14 mouse cellular contexts compared by ENCODE assay signal in genomic region chr8:78690795-78691194, GRCm38 (mm10).
DNase-seq lines count a peak whose midpoint lies in the region; ATAC-seq lines count a peak whose summit lies in the region.
"Had no signal": no experiment of that assay in that cellular context is flagged by ENCODE, and none has a peak within 500 bp of the region (broad histone marks: within the 10 kb centered on the region; RNA-seq: fewer than 3 reads in every experiment).

No protein-coding gene starts in this region.

- ATAC-seq in hindbrain, embryonic 16.5 days, result peak; percentile 86
- ATAC-seq in neural tube, embryonic 14.5 days (ENCODE audit: low read depth), result peak; percentile 53
- no peak for ATAC-seq in megakaryocyte-erythroid progenitor cell, adult 5-6 weeks (replicated peaks; ENCODE audit: low FRiP score, low TSS enrichment, poor library complexity, severe bottlenecking)
- ATAC-seq: intestine, postnatal 0 days had no signal

- H3K4me3 ChIP-seq in forebrain, embryonic 10.5 days, result no peak overlapping the region
- H3K4me3 ChIP-seq in hindbrain, embryonic 16.5 days (ENCODE audit: low read length), result no peak overlapping the region
- H3K4me3 ChIP-seq in neural tube, embryonic 14.5 days (ENCODE audit: low read depth, low read length), result no peak overlapping the region
- no peak overlapping the region for H3K4me3 ChIP-seq in heart, embryonic 10.5 days
- H3K4me3 ChIP-seq: liver, embryonic 13.5 days had no signal

- H3K4me2 ChIP-seq in hindbrain, embryonic 16.5 days (ENCODE audit: low read length), result no peak overlapping the region
- H3K4me2 ChIP-seq in neural tube, embryonic 14.5 days (ENCODE audit: low read depth, low read length), result no peak overlapping the region
- H3K4me2 ChIP-seq: heart, embryonic 11.5 days; liver, embryonic 13.5 days had no signal

- WGBS in forebrain, embryonic 10.5 days, result 66% methylated on average over 10 of the region's 10 CpGs
- WGBS in hindbrain, embryonic 16.5 days, result 46% methylated on average over 10 of the region's 10 CpGs
- WGBS in neural tube, embryonic 14.5 days, result 51% methylated on average over 10 of the region's 10 CpGs
- 78% methylated on average over 10 of the region's 10 CpGs for WGBS in heart, embryonic 10.5 days

- H3K9me3 ChIP-seq in forebrain, embryonic 10.5 days, result no peaks in the 10 kb centered on the region
- H3K9me3 ChIP-seq in hindbrain, embryonic 16.5 days (ENCODE audit: control insufficient read depth, low read length), result no peaks in the 10 kb centered on the region
- H3K9me3 ChIP-seq in neural tube, embryonic 14.5 days (ENCODE audit: control insufficient read depth, low read length), result no peaks in the 10 kb centered on the region
- no peaks in the 10 kb centered on the region for H3K9me3 ChIP-seq in heart, embryonic 10.5 days
- H3K9me3 ChIP-seq: liver, embryonic 13.5 days had no signal

- DNase-seq in embryo, embryonic 10.5 days (ENCODE audit: low spot score), result peak; percentile 23
- DNase-seq in embryo, embryonic 10 days (ENCODE audit: low spot score), result no peak
- DNase-seq in forebrain, embryonic 10.5 days (ENCODE audit: extremely low spot score, low spot score), result no peak
- no peak for DNase-seq in heart, adult 9 months (ENCODE audit: low spot score in 2 of 2)
- no peak for DNase-seq in heart, embryonic 10.5 days (ENCODE audit: low spot score)
- DNase-seq: adrenal gland, adult 8-10 months; B cell, adult 2 months; liver, embryonic 13.5 days had no signal

- peaks cover 23% of the 10 kb centered on the region for H3K4me1 ChIP-seq in forebrain, embryonic 10.5 days
- H3K4me1 ChIP-seq in hindbrain, embryonic 16.5 days (ENCODE audit: control insufficient read depth, insufficient read depth, low read depth, low read length), result no peaks in the 10 kb centered on the region; the same call in 1 of the 2 replicates
- 0 out of 2 replicates have a peak, but pooled peaks cover 5% of the 10 kb centered on the region for H3K4me1 ChIP-seq in neural tube, embryonic 14.5 days (ENCODE audit: control insufficient read depth, insufficient read depth, low read length)
- H3K4me1 ChIP-seq in heart, embryonic 10.5 days, result peaks cover 11% of the 10 kb centered on the region
- H3K4me1 ChIP-seq: liver, embryonic 13.5 days had no signal

- no peak overlapping the region for H3K9ac ChIP-seq in hindbrain, embryonic 16.5 days (ENCODE audit: low read depth, low read length)
- no peak overlapping the region for H3K9ac ChIP-seq in neural tube, embryonic 14.5 days (replicated peaks; ENCODE audit: low read depth, low read length)
- H3K9ac ChIP-seq: liver, embryonic 13.5 days had no signal

- no peaks in the 10 kb centered on the region for H3K27me3 ChIP-seq in forebrain, embryonic 10.5 days (ENCODE audit: poor library complexity, severe bottlenecking)
- H3K27me3 ChIP-seq in hindbrain, embryonic 16.5 days (replicated peaks; ENCODE audit: control insufficient read depth, insufficient read depth, low read length), result no peaks in the 10 kb centered on the region
- no peaks in the 10 kb centered on the region for H3K27me3 ChIP-seq in neural tube, embryonic 14.5 days (ENCODE audit: control insufficient read depth, insufficient read depth, low read length)
- H3K27me3 ChIP-seq in heart, embryonic 10.5 days (ENCODE audit: insufficient read depth, poor library complexity, severe bottlenecking), result no peaks in the 10 kb centered on the region
- H3K27me3 ChIP-seq: liver, embryonic 13.5 days had no signal

- 0 out of 2 replicates have a peak, but pooled peaks cover 4% of the 10 kb centered on the region for H3K36me3 ChIP-seq in forebrain, embryonic 10.5 days (replicated peaks)
- H3K36me3 ChIP-seq in hindbrain, embryonic 16.5 days (ENCODE audit: control insufficient read depth, insufficient read depth, low read length), result no peaks in the 10 kb centered on the region
- no peaks in the 10 kb centered on the region for H3K36me3 ChIP-seq in neural tube, embryonic 14.5 days (ENCODE audit: control insufficient read depth, insufficient read depth, low read length)
- H3K36me3 ChIP-seq in heart, embryonic 10.5 days, result no peaks in the 10 kb centered on the region
- H3K36me3 ChIP-seq: liver, embryonic 13.5 days had no signal

- H3K27ac ChIP-seq in forebrain, embryonic 10.5 days, result peak overlapping the region; percentile 37; the same call in 1 of the 2 replicates
- no peak overlapping the region for H3K27ac ChIP-seq in hindbrain, embryonic 16.5 days (ENCODE audit: low read depth, low read length)
- H3K27ac ChIP-seq in neural tube, embryonic 14.5 days (ENCODE audit: low read depth, low read length), result no peak overlapping the region
- H3K27ac ChIP-seq in heart, embryonic 10.5 days, result no peak overlapping the region
- H3K27ac ChIP-seq: liver, embryonic 13.5 days; macrophage had no signal
